8 mouse cellular contexts compared by ENCODE assay signal in the genomic region with DNA sequence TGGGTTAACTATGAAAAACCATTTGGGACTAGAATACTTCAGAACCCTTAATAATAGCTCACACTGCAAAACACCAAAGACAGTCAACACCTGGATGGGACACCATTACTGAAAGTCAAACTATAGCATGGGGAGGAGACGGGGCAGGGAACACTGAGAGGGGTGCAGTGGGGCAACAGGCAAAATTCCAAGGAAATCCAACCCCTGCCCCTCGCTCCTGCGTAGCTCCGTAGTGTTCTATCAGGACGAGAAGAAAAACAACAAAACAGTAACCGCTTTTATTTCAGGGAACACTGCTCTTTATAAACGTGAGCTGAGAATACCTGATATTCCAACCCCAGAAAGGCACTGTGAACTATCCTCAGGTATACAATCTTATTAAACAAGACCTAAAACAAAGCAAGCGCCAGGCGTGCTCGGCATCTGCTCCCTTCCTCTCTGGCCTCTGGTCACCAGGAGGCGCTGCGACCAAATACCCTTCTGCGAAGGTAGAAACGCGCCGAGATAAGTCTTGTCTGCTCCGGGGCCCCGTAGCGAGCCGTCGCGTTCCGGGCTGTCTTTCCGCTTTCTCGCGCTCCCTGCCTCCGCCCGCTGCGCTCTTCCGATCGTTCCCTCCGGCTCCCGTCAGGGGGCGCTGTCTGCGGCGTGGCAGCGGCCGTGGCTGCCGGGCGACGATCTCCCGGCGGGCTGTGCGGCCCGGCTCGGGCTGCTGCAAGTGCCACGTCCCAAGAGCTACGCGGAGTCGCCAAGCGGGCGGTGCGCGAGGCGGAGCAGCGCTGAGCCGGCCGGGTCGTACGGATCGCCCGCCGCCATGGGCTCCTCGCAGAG. TPM values are rescaled to one million over a fixed set of nuclear protein-coding genes. Genes with fewer than 3 reads are reported as not detected.
A peak's percentile ranks its signal among the peaks of the same experiment; 100 is the strongest.
DNase-seq lines count a peak whose midpoint lies in the region; ATAC-seq and TF ChIP-seq lines count a peak whose summit lies in the region.

A gene (plus strand): TSS at position 690 of the 828 bp plus-strand sequence.

- H3K27ac ChIP-seq in embryonic facial prominence, embryonic 14.5 days (replicated peaks; ENCODE audit: low read depth, low read length): peak within 1 kb of the TSS; percentile 92
- H3K27ac ChIP-seq in heart, adult 2 months: peak within 1 kb of the TSS; percentile 88
- peak within 1 kb of the TSS; percentile 92 for H3K27ac ChIP-seq in limb, embryonic 13.5 days
- H3K27ac ChIP-seq in midbrain, embryonic 16.5 days (ENCODE audit: low read length): peak within 1 kb of the TSS; percentile 87

- TF ChIP-seq POLR2A in heart, adult 2 months (IDR thresholded peaks at IDR 0.05; ENCODE audit: insufficient read depth, low read depth, low read length): peak; percentile 81

- ATAC-seq in embryonic facial prominence, embryonic 14.5 days (ENCODE audit: low read depth): peak; percentile 97
- peak; percentile 96 for ATAC-seq in limb, embryonic 13.5 days (ENCODE audit: low FRiP score, low read depth)
- ATAC-seq in midbrain, embryonic 16.5 days: peak; percentile 97

- intact Hi-C loops in heart, adult 2 months (cut with DNase I): loop anchor here (5.0 to 10.0 kb wide), 2 partner anchors 551 to 936 kb away; a partner anchor contains a TSS

- H3K4me3 ChIP-seq in embryonic facial prominence, embryonic 14.5 days (ENCODE audit: low read depth, low read length): peak within 1 kb of the TSS; percentile 97
- peak within 1 kb of the TSS; percentile 80 for H3K4me3 ChIP-seq in heart, adult 2 months
- peak within 1 kb of the TSS; percentile 90 for H3K4me3 ChIP-seq in limb, embryonic 13.5 days
- peak within 1 kb of the TSS; percentile 95 for H3K4me3 ChIP-seq in midbrain, embryonic 16.5 days (ENCODE audit: low read depth, low read length)

- peak; percentile 100; the same call in 1 of the 2 replicates for TF ChIP-seq CTCF in heart, adult 2 months (IDR thresholded peaks at IDR 0.05)

- H3K36me3 ChIP-seq in embryonic facial prominence, embryonic 14.5 days (ENCODE audit: control insufficient read depth, insufficient read depth, low read length): peaks cover 8% of the 10 kb centered on the region; the same call in 1 of the 2 replicates
- peaks cover 13% of the 10 kb centered on the region for H3K36me3 ChIP-seq in heart, adult 2 months (ENCODE audit: control insufficient read depth, insufficient read depth, low read length)
- 0 out of 2 replicates have a peak, but pooled peaks cover 2% of the 10 kb centered on the region for H3K36me3 ChIP-seq in limb, embryonic 13.5 days
- H3K36me3 ChIP-seq in midbrain, embryonic 16.5 days (ENCODE audit: control insufficient read depth, insufficient read depth, low read length): no peaks in the 10 kb centered on the region

- DNase-seq in 3T3-L1 (ENCODE audit: low read depth, low spot score): peak; percentile 97
- DNase-seq in adrenal gland, postnatal 4 days (ENCODE audit: low spot score in 2 of 2): peak; percentile 89 to 92
- DNase-seq in embryonic facial prominence, embryonic 14.5 days (ENCODE audit: low spot score): peak; percentile 98
- peak; percentile 97 to 98 for DNase-seq in heart, adult 2 months
- peak; percentile 95 to 97 for DNase-seq in kidney, adult 8-10 months
- peak; percentile 93 to 98 for DNase-seq in spleen, postnatal 10 days (ENCODE audit: low spot score in 2 of 2)

- under 1% methylated on average over 43 of the region's 64 CpGs for WGBS in embryonic facial prominence, embryonic 14.5 days
- 1% methylated on average over 63 of the region's 64 CpGs for WGBS in heart, adult 2 months
- 1% methylated on average over 64 of the region's 64 CpGs for WGBS in limb, embryonic 13.5 days
- whole genome bisulfite sequencing in midbrain, embryonic 16.5 days: 2% methylated on average over 48 of the region's 64 CpGs

- no peaks in the 10 kb centered on the region for H3K27me3 ChIP-seq in embryonic facial prominence, embryonic 14.5 days (replicated peaks; ENCODE audit: control insufficient read depth, insufficient read depth, low read length)
- no peaks in the 10 kb centered on the region for H3K27me3 ChIP-seq in heart, adult 2 months (ENCODE audit: control insufficient read depth, insufficient read depth, low read length)
- 0 out of 2 replicates have a peak, but pooled peaks cover 6% of the 10 kb centered on the region for H3K27me3 ChIP-seq in limb, embryonic 13.5 days
- no peaks in the 10 kb centered on the region; the same call in 1 of the 2 replicates for H3K27me3 ChIP-seq in midbrain, embryonic 16.5 days (ENCODE audit: control insufficient read depth, insufficient read depth, low read depth, low read length)

- peaks cover 1% of the 10 kb centered on the region; the same call in 1 of the 2 replicates for H3K79me2 ChIP-seq in heart, adult 2 months (replicated peaks; ENCODE audit: control insufficient read depth, insufficient read depth, low read length)

- TF ChIP-seq EP300 in heart, adult 2 months (IDR thresholded peaks at IDR 0.05; ENCODE audit: insufficient read depth, low read depth, low read length): peak; percentile 89

- no peaks in the 10 kb centered on the region for H3K9me3 ChIP-seq in embryonic facial prominence, embryonic 14.5 days (ENCODE audit: control insufficient read depth, low read length)
- H3K9me3 ChIP-seq in limb, embryonic 13.5 days: no peaks in the 10 kb centered on the region
- H3K9me3 ChIP-seq in midbrain, embryonic 16.5 days (replicated peaks; ENCODE audit: control insufficient read depth, low read length, poor library complexity, severe bottlenecking): no peaks in the 10 kb centered on the region

- peaks cover 6% of the 10 kb centered on the region for H3K4me1 ChIP-seq in embryonic facial prominence, embryonic 14.5 days (ENCODE audit: control insufficient read depth, insufficient read depth, low read length)
- peaks cover 6% of the 10 kb centered on the region for H3K4me1 ChIP-seq in heart, adult 2 months (ENCODE audit: control insufficient read depth, insufficient read depth, low read length)
- peaks cover 22% of the 10 kb centered on the region for H3K4me1 ChIP-seq in limb, embryonic 13.5 days
- peaks cover 19% of the 10 kb centered on the region for H3K4me1 ChIP-seq in midbrain, embryonic 16.5 days (ENCODE audit: control insufficient read depth, insufficient read depth, low read length)

- H3K4me2 ChIP-seq in embryonic facial prominence, embryonic 14.5 days (ENCODE audit: low read depth, low read length): peak within 1 kb of the TSS; percentile 90
- H3K4me2 ChIP-seq in limb, embryonic 13.5 days (replicated peaks): peak within 1 kb of the TSS; percentile 89
- H3K4me2 ChIP-seq in midbrain, embryonic 16.5 days (ENCODE audit: low read length): peak within 1 kb of the TSS; percentile 95

- H3K9ac ChIP-seq in embryonic facial prominence, embryonic 14.5 days (ENCODE audit: low read depth, low read length): peak within 1 kb of the TSS; percentile 99
- H3K9ac ChIP-seq in heart, adult 2 months (ENCODE audit: low read depth, low read length): peak within 1 kb of the TSS; percentile 89
- peak within 1 kb of the TSS; percentile 98 for H3K9ac ChIP-seq in limb, embryonic 13.5 days
- H3K9ac ChIP-seq in midbrain, embryonic 16.5 days (ENCODE audit: low read depth, low read length): peak within 1 kb of the TSS; percentile 92

RNA-seq across cellular contexts. Expression of the gene that starts here (rescaled TPM):
- total RNA-seq in adrenal gland, postnatal 4 days (2021): 100 to 1,000 TPM; 106 to 110 TPM
- 188 and 201 TPM in 2 replicates for polyA plus RNA-seq in embryonic facial prominence, embryonic 14.5 days (2014; fragmentation: Nextera tagmentation; extraction: Ambion mirVana)
- 10 to 100 TPM; 59.5 to 67.8 TPM for total RNA-seq in heart, adult 2 months (2021)
- polyA plus RNA-seq in heart, adult 2 months (2012; rRNA removed): 80.2 and 91.4 TPM in 2 replicates
- 164 and 170 TPM in 2 replicates for polyA plus RNA-seq in limb, embryonic 13.5 days (2015; fragmentation: Nextera tagmentation; extraction: Ambion mirVana)
- polyA plus RNA-seq in midbrain, embryonic 16.5 days (2015; fragmentation: Nextera tagmentation; extraction: Ambion mirVana): 142 and 145 TPM in 2 replicates

Comparison
In these comparisons a context has a peak if more than half of its experiments do, and no peak if none do; other contexts are left out.
1. Peak in every context shown above with its lines: DNase-seq, ATAC-seq, H3K4me3 ChIP-seq and H3K27ac ChIP-seq.